Mouse (Mus musculus) kidney, embryonic 15.5 days (tissue): ENCODE measurements at regions not wholly inside any gene's neighbourhood (a gene's known extent, or its start where the extent isn't known, plus 50 kb on each side); places are given as distances from the start of the nearest gene placed in this dataset.

Experiments used
- ATAC-seq: fragments of 200-750 bp; cut with Nextera tagmentation; replicated peaks from 2 replicates; pipeline ENCODE4 v1.8.0; 2017; ENCODE audit warnings: moderate TSS enrichment; ENCODE audit not compliant: low FRiP score
- H3K27ac ChIP-seq: fragments of 300-500 bp; sonication (generic); 2 replicates; pipeline ENCODE4 v1.5.1; 2015; ENCODE audit warnings: mild to moderate bottlenecking, inconsistent platforms
- H3K27me3 ChIP-seq: fragments of 300-500 bp; sonication (generic); 2 replicates; pipeline ENCODE4 v1.6.1; 2015; ENCODE audit warnings: inconsistent platforms
- H3K36me3 ChIP-seq: fragments of 300-500 bp; sonication (generic); 2 replicates; pipeline ENCODE4 v1.6.1; 2015; ENCODE audit warnings: inconsistent platforms
- H3K4me1 ChIP-seq: fragments of 300-500 bp; sonication (generic); 2 replicates; pipeline ENCODE4 v1.6.1; 2015; ENCODE audit warnings: inconsistent platforms
- H3K4me2 ChIP-seq: fragments of 300-500 bp; sonication (generic); 2 replicates; pipeline ENCODE4 v1.6.1; 2015; ENCODE audit warnings: moderate library complexity, mild to moderate bottlenecking, inconsistent platforms
- H3K4me3 ChIP-seq: fragments of 300-500 bp; sonication (generic); replicated peaks from 2 replicates; pipeline ENCODE4 v1.5.1; 2015; ENCODE audit warnings: mild to moderate bottlenecking, inconsistent platforms
- H3K9ac ChIP-seq: fragments of 300-500 bp; sonication (generic); 2 replicates; pipeline ENCODE4 v1.6.1; 2015; ENCODE audit warnings: mild to moderate bottlenecking, inconsistent platforms
- H3K9me3 ChIP-seq: fragments of 300-500 bp; sonication (generic); replicated peaks from 2 replicates; pipeline ENCODE4 v1.6.1; 2016; ENCODE audit warnings: inconsistent platforms
- WGBS: fragments of 180-500 bp; shearing (Covaris S2); methylation state at CpG from one replicate; pipeline ENCODE4 v1.1.7; 2015; ENCODE audit warnings: mixed read lengths; 5-methylcytosine and 5-hydroxymethylcytosine counted together

DNA sequence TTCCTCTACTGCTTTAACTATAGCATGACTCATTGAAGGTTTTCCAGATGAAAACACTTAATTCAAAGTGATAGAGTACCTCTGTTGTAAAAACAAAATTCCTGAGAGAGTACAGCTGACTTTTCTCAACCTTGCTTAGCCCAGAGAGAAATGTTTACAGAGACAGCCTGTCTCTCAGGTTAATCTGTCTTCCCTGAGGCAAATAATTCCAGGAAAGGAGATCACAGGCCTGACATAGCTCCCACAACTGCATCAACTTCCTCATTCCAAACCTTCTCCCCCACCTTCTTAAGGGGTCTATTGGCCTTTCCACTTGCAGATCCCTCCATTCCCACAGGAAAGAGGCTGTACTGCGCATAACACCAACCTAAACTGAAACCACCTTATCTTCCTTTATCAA is 586.1 kb upstream of the Impad1 start:
- no peaks in the 10 kb centered on the region for H3K27me3 ChIP-seq
- 0 out of 2 replicates have a peak, but pooled peaks cover 3% of the 10 kb centered on the region for H3K4me1 ChIP-seq
- H3K9ac ChIP-seq: no peak overlapping the region
- no peak overlapping the region for H3K4me2 ChIP-seq
- no peaks in the 10 kb centered on the region for H3K9me3 ChIP-seq
- H3K27ac ChIP-seq: no peak overlapping the region
- H3K36me3 ChIP-seq: no peaks in the 10 kb centered on the region
- ATAC-seq: no peak
- H3K4me3 ChIP-seq: no peak overlapping the region
- WGBS: 69% methylated on average over 1 of the region's 1 CpGs

GRCm38 (mm10) chr4:5358274-5358673 is 565.1 kb upstream of the Impad1 start:
- Histone ChIP-seq H3K4me2 (no peak overlapping the region), H3K9ac (no peak overlapping the region), H3K27me3 (no peaks in the 10 kb centered on the region), H3K36me3 (no peaks in the 10 kb centered on the region), H3K9me3 (no peaks in the 10 kb centered on the region), H3K4me1 (no peaks in the 10 kb centered on the region), H3K4me3 (no peak overlapping the region), H3K27ac (no peak overlapping the region)
- ATAC-seq: no peak
- 93% methylated on average over 1 of the region's 1 CpGs for WGBS

DNA sequence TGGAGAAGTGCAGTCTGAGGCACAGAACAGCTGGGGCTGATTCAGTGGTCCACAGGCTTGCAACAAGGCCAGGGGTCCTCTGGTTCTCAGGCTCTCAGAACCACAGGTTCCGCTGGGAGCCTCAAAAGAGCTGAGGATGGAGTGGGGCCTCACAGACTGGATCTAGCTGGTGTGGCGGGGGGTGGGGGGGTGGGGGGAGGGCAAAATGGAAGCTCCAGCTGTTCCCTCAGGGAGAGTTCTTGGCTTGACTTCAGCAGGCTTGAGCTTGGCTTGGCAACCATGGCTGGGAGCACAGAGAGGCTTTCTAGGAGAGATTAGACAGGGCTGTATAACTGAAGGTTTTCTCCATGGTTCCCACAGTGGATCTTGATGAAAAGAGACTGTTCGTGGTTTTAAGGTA is 553.1 kb upstream of the Impad1 start:
- no peaks in the 10 kb centered on the region for H3K27me3 ChIP-seq
- no peak overlapping the region for H3K9ac ChIP-seq
- WGBS: 64% methylated on average over 3 of the region's 3 CpGs
- ATAC-seq: no peak
- no peak overlapping the region for H3K4me2 ChIP-seq
- H3K4me3 ChIP-seq: no peak overlapping the region
- no peaks in the 10 kb centered on the region for H3K36me3 ChIP-seq
- H3K27ac ChIP-seq: no peak overlapping the region
- H3K9me3 ChIP-seq: no peaks in the 10 kb centered on the region
- no peaks in the 10 kb centered on the region for H3K4me1 ChIP-seq

DNA sequence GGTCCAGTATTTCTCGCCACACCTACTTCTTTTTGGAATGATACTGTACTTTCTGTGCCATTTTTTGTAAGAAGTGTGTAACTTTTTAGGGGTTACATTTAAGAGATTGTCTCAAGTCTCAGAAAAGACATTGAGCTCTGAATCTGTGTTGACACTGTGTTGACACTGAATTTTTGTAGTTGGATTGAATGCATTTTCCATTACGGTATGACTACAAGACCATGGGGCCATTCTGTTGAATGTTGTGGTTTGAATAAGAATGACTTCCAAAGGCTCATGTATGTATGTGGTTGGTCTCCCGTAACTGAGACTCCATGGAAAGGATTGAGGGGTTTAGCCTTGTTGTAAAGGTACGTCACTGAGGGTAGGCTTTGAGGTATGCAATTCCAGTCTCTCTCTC is 551.6 kb upstream of the Impad1 start:
- WGBS: 94% methylated on average over 4 of the region's 4 CpGs

GRCm38 (mm10) chr4:5344311-5344710 is 551.2 kb upstream of the Impad1 start:
- no peak overlapping the region for H3K4me3 ChIP-seq
- no peaks in the 10 kb centered on the region for H3K9me3 ChIP-seq
- H3K9ac ChIP-seq: no peak overlapping the region
- no peaks in the 10 kb centered on the region for H3K4me1 ChIP-seq
- 78% methylated on average over 2 of the region's 2 CpGs for WGBS
- H3K4me2 ChIP-seq: no peak overlapping the region
- no peaks in the 10 kb centered on the region for H3K27me3 ChIP-seq
- no peak for ATAC-seq
- H3K27ac ChIP-seq: no peak overlapping the region
- H3K36me3 ChIP-seq: no peaks in the 10 kb centered on the region

More for the DNA sequence above, 551.6 kb upstream of the Impad1 start:
- ATAC-seq: no peak
- Histone ChIP-seq H3K36me3 (no peaks in the 10 kb centered on the region), H3K4me1 (no peaks in the 10 kb centered on the region), H3K27ac (no peak overlapping the region), H3K4me2 (no peak overlapping the region), H3K9me3 (no peaks in the 10 kb centered on the region), H3K27me3 (no peaks in the 10 kb centered on the region), H3K9ac (no peak overlapping the region), H3K4me3 (no peak overlapping the region)

DNA sequence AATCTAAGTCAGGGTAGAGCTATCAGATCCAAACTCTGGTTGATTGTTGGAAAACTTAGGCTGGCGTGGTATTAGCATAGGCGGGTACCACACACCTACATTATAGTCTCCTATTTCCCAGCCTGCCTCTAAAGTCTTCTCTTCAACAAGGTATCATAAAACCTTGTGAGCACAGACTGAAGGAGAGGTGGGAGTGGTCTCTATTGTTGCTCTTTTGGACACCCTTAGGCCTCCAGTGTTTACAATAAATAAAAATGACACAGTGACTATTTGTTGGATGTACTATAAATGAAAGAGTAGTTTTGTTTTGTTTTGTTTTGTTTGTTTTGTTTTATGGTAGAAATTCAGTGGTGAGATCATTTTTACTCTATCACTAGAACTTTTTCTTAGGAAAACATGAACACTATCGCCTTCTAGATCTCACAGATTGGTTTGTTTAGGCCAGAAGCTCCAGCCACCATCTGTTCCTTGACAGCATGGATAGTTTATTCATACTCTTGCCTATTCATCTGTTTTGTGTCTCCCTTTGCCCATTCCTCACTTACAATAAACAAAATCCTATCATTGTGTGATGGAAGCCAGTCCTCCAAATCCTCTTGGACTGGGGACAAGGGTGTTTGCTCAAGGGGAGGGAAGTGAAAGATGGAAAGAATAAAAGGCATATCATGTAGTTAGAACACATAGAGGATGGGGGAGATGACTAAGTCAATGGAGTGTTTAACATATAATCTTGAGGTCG is 544.2 kb upstream of the Impad1 start:
- H3K4me1 ChIP-seq: no peaks in the 10 kb centered on the region
- H3K9me3 ChIP-seq: no peaks in the 10 kb centered on the region
- no peaks in the 10 kb centered on the region for H3K27me3 ChIP-seq
- WGBS: 70% methylated on average over 4 of the region's 4 CpGs
- H3K9ac ChIP-seq: no peak overlapping the region
- no peak overlapping the region for H3K4me3 ChIP-seq
- no peak overlapping the region for H3K27ac ChIP-seq
- peak; percentile 71 for ATAC-seq
- no peaks in the 10 kb centered on the region for H3K36me3 ChIP-seq
- H3K4me2 ChIP-seq: no peak overlapping the region

GRCm38 (mm10) chr4:5335030-5335429 is 541.9 kb upstream of the Impad1 start:
- WGBS: 87% methylated on average over 2 of the region's 2 CpGs
- no peak overlapping the region for H3K9ac ChIP-seq
- no peak for ATAC-seq

DNA sequence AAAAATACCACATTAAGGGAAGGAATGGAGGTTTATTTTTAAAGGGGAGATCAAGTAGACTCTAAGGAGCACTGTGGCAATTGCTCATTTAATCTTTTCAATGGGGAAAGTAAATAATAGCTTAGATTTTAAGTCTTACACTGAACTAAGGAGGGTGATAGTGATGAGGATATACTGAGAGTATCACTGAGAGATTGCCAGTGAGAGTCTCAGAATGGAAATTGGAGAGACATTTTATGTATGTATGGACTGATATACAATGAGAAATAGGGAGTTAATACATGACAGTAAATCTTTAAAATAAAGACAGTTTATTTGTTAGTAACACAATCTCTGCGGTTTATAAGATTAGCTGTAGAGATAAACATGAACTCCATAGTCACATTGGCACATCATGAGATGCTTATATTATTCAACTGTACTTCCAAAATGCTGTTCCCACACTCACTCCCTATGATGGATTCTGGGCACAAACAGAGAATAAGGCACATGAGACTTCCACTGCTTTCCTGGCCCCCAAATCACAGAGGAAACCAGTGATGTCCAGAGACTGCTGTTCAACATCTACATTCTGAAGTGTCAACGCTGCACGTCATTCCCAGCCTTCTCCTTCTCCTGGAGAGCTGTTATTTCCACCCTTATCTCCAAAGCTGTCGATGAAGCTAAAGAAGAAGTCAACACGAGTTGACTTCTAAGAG is 535.5 kb upstream of the Impad1 start:
- Histone ChIP-seq H3K4me2 (no peak overlapping the region), H3K9ac (no peak overlapping the region), H3K36me3 (no peaks in the 10 kb centered on the region), H3K27ac (no peak overlapping the region), H3K27me3 (no peaks in the 10 kb centered on the region), H3K9me3 (no peaks in the 10 kb centered on the region), H3K4me3 (no peak overlapping the region), H3K4me1 (no peaks in the 10 kb centered on the region)
- 74% methylated on average over 5 of the region's 5 CpGs for WGBS
- ATAC-seq: no peak

More at GRCm38 (mm10) chr4:5335030-5335429, 541.9 kb upstream of the Impad1 start:
- Histone ChIP-seq H3K4me3 (no peak overlapping the region), H3K4me2 (no peak overlapping the region), H3K4me1 (no peaks in the 10 kb centered on the region), H3K36me3 (no peaks in the 10 kb centered on the region), H3K27me3 (no peaks in the 10 kb centered on the region), H3K9me3 (no peaks in the 10 kb centered on the region), H3K27ac (no peak overlapping the region)

DNA sequence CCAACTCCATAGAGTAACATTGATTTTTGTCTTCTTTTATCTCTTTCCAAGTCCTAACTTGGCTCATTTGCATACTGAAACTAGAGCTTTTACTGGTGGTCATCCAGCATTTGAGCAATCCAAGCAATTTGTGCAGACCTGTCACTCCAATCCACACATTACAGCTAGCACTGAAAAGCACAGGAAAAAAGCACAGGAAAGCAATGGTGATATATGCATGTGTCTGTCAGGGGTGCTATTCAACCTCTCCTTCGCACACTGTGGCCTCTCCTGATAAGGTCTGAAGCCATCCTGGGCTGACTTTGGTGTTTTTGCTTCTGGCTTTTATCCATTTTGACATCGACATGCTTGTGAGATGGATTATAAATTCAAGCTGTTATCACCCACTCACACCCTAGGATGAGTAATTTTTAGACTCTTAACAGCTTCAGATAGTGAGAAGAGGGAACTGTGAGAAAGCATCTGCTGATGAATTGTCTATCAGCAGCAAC is 534.1 kb upstream of the Impad1 start:
- H3K4me1 ChIP-seq: no peaks in the 10 kb centered on the region
- no peaks in the 10 kb centered on the region for H3K36me3 ChIP-seq
- 0 out of 2 replicates have a peak, but pooled peaks have one; percentile 36 for ATAC-seq

GRCm38 (mm10) chr4:5301461-5301860 is 508.3 kb upstream of the Impad1 start:
- 78% methylated on average over 3 of the region's 3 CpGs for WGBS
- H3K4me3 ChIP-seq: no peak overlapping the region
- no peaks in the 10 kb centered on the region for H3K9me3 ChIP-seq
- H3K4me2 ChIP-seq: no peak overlapping the region
- no peak for ATAC-seq
- H3K27me3 ChIP-seq: no peaks in the 10 kb centered on the region
- no peaks in the 10 kb centered on the region for H3K4me1 ChIP-seq
- H3K36me3 ChIP-seq: no peaks in the 10 kb centered on the region
- H3K9ac ChIP-seq: no peak overlapping the region
- H3K27ac ChIP-seq: no peak overlapping the region

More for the DNA sequence above, 534.1 kb upstream of the Impad1 start:
- Histone ChIP-seq H3K9me3 (no peaks in the 10 kb centered on the region), H3K4me2 (no peak overlapping the region), H3K4me3 (no peak overlapping the region), H3K27me3 (no peaks in the 10 kb centered on the region), H3K9ac (no peak overlapping the region), H3K27ac (no peak overlapping the region)
- 54% methylated on average over 2 of the region's 2 CpGs for WGBS

- no peak overlapping the region for H3K4me2 ChIP-seq
- no peak overlapping the region for H3K4me3 ChIP-seq
- no peak overlapping the region for H3K27ac ChIP-seq
- WGBS: 100% methylated on average over 1 of the region's 1 CpGs
- H3K9me3 ChIP-seq: no peaks in the 10 kb centered on the region
- no peaks in the 10 kb centered on the region for H3K4me1 ChIP-seq
- no peak overlapping the region for H3K9ac ChIP-seq
- ATAC-seq: no peak
- H3K27me3 ChIP-seq: no peaks in the 10 kb centered on the region
- H3K36me3 ChIP-seq: no peaks in the 10 kb centered on the region
These were observed 507.9 kb upstream of the Impad1 start for GRCm38 (mm10) chr4:5301017-5301416.

- H3K27me3 ChIP-seq: no peaks in the 10 kb centered on the region
These were observed 506.1 kb upstream of the Impad1 start for GRCm38 (mm10) chr4:5299208-5299607.

More at GRCm38 (mm10) chr4:5299208-5299607, 506.1 kb upstream of the Impad1 start:
- Histone ChIP-seq H3K9me3 (no peaks in the 10 kb centered on the region), H3K36me3 (no peaks in the 10 kb centered on the region), H3K4me1 (no peaks in the 10 kb centered on the region), H3K4me2 (no peak overlapping the region), H3K27ac (no peak overlapping the region), H3K9ac (no peak overlapping the region), H3K4me3 (no peak overlapping the region)
- no peak for ATAC-seq
- 82% methylated on average over 2 of the region's 2 CpGs for WGBS
